Mouse (Mus musculus) neutrophil, adult 83 days (primary cell): Measurements from ENCODE around the gene Mapk8ip3. TPM values are rescaled to one million over a fixed set of nuclear protein-coding genes. Genes with fewer than 3 reads are reported as not detected.

Experiments used
- total RNA-seq, 2 experiments: library from RNA; stranded (reverse); gene quantifications; one replicate each; pipeline ENCODE4 v1.2.4; 2023

Gene Mapk8ip3
- 10 to 100 TPM; 61.9 to 68.8 TPM for total RNA-seq

DNA sequence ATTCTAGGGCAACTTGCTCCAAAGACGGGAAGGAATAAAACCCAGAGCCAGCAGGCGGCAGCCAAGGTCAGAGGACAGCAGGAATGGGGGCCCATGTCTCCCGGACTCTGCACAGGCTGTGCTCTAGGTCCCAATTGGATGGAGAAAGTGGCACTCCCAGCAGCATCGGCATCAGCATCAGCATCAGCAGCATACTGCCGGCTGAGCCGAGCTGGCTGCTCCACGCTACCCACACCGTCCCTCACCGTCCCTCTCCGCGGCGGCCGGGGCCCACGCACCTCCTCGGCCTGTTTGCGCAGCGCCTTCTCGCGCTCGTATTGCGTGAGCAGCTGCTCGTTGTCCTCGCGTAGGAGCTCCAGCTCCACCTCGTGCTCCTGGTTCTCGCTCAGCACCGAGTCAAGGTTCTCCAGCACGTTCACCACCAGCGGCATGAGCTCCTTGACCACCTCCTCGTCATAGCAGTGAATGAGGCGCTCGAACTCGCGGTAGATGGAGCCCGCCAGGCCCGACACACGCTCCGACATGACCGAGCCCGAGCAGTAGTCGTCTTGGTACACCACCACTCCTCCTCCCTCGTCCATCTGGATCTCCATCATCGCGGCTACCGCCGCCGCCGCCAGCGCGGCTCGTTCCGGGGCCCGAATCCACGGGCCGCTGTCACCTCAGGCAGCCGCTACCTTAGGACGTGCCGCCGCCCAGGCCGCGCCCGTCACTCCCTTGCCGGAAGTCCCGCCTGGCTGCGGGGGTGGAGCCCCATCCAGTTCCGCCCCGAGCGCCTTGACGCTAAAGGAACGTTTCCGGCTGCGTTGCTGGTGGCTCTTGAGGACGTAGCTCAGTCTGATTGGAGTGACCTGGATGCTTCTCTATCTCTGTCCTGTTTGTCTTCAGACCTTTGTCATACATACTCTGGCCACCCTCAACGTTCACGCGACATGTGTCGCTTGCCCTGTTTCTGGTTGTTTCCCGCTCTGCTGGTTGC is at the start of gene Mapk8ip3:
Gene Mapk8ip3, minus strand, starts transcription at position 719 of the 979 bp plus-strand sequence.

DNA sequence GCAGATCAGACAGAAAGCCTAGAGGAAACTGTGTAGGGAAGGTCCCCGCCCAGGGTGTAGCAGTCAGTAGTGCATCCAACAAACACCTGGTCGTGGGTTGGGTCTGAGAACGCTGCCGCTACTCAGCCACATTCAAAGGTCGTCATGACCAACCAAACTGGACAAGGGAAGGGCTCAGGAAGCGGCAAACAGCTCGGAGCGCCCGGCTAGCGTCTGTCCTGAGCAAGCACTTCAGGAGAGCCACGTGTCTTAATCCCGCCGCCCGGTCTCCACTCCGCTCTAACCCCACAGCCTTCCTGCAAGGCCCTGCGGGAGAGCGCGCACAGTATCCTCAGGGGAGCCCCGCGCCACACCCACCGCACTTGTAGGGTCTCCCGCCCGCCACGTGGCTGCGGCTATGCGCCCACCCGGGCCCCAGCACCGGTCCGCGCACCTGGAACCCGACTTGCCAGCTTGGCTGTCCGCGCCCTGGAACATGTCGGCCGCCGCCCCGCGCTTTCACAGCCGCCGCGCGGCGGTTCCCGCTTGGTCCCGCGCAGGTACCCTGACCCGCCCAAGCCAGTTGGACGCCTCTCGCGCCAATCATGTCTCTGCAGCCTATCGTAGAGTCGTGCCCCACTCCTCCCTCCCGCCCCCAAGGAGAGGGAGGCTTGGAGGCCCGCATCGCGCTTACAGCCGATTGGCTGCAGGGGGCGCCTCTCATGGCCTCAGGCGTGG is 23.5 kb upstream of the Mapk8ip3 start, which contains the start of gene Jpt2:
Gene Jpt2, minus strand, starts transcription at position 555 of the 717 bp plus-strand sequence.

DNA sequence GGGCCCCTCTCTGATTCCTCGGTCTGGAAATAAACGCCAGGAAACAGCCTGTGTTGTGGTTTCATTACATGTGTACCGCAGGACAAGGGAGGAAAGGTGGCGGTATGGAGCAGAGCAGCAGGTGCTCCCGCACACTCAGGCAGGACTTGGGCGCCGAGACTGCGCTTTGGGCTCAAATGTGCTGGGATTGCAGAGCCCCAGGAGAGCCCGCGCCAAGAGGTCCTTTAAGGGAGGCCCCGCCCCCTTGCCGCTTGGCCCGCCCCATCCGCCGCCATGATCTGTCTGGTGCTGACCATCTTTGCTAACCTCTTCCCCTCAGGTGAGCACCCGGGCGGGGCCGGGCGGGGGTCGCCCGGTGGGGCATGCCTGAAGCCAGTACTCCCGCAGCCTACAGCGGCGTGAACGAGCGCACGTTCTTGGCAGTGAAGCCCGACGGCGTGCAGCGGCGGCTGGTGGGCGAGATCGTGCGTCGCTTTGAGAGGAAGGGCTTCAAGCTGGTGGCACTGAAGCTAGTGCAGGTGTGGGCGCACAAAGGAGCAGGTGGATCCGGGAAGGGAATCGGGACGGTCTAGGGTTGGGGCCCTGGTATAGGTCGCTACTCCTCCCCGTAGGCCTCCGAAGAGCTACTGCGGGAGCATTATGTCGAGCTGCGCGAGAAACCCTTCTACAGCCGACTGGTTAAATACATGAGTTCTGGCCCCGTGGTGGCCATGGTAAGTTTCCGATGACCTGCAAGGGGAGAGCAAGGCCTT is 40.4 kb downstream of the Mapk8ip3 start, which contains the start of gene Nme3:
Gene Nme3, plus strand, starts transcription at position 260 of the 752 bp plus-strand sequence.

DNA sequence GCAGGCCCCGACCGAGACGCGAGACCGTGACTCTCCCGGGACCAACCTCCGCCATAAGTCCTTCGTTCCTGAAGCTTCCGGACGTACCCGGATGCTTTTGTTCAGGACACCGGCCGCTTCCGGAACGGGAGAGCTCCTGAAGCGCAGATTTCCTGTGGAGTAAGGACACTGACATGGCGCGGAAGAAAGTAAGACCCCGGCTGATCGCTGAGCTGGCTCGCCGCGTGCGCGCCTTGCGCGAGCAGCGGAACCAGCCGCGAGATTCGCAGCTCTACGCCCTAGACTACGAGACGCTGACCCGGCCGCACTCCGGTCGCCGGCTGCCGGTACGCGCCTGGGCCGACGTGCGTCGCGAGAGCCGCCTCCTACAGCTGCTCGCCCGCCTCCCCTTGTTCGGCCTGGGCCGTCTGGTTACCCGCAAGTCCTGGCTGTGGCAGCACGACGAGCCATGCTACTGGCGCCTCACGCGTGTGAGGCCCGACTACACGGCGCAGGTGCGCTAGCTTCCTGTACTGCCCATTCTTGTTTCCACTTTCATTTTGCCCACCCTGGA is 41.7 kb downstream of the Mapk8ip3 start, which contains the start of the genes Eme2 and Mrps34:
Gene Eme2, minus strand, starts transcription at position 93 of the 553 bp plus-strand sequence.
Gene Mrps34, plus strand, starts transcription at position 122 of the 553 bp plus-strand sequence.

DNA sequence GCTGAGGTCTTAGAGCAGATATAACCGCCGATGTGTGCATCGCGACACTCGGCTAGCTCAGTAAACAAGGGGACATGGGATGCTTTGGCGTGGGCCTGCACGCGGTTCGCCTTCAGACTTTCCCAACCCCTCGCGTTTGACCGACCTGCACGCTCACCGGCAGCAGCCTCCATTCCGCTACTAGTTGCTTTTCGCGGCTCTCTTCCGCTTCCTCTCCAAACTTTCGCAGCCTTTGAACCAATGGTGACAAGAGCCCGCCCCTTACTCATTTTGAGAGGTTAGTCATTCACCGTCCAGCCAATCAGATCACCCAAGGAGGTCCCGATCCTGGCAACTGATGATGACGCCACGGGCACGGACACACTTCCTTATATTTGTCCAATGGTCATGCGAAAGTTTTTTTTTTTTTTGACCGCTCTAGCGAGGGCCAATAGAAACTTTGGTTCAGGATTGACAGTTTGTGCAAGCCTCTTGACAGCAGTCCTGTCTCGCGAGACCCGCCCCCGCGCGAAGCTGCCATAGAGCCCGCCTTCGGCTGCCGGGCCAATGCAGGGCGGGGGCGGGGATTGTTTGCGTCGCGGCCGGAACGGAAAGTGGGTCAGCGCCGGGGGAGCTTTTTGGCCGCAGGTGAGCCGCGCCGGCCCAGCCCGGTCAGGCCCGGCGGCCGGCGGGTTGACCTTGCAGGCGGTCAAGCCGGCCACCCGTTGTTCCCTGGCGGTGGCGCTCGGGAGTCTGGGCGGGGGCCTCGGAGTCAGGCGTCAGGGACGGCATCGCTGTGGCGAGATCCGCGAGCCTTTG is 50.4 kb downstream of the Mapk8ip3 start, which contains the start of the genes Nubp2 and Spsb3:
Gene Nubp2, minus strand, starts transcription at position 216 of the 798 bp plus-strand sequence.
Gene Spsb3, plus strand, starts transcription at position 510 of the 798 bp plus-strand sequence.

DNA sequence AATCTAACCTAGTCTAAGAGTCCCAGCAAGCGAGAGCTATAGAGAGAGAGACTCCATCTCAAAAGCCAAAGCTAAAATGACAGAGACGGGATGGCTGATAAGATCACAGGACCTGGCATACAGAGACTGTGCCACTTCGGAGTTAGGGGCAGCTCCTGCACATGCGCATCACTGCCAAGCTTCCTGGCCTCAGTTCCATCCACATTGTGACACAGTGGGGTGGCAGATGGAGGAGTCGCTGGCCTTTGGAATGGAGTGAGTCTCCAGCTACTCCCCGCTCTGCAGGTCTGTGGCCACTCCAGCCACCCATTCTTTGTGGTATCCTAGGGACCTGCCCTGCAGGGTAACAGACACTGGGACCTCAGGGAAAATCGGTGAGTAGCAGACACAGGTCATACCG is 71.0 kb downstream of the Mapk8ip3 start, which contains the start of gene Igfals:
Gene Igfals, plus strand, starts transcription at position 222 of the 400 bp plus-strand sequence.

DNA sequence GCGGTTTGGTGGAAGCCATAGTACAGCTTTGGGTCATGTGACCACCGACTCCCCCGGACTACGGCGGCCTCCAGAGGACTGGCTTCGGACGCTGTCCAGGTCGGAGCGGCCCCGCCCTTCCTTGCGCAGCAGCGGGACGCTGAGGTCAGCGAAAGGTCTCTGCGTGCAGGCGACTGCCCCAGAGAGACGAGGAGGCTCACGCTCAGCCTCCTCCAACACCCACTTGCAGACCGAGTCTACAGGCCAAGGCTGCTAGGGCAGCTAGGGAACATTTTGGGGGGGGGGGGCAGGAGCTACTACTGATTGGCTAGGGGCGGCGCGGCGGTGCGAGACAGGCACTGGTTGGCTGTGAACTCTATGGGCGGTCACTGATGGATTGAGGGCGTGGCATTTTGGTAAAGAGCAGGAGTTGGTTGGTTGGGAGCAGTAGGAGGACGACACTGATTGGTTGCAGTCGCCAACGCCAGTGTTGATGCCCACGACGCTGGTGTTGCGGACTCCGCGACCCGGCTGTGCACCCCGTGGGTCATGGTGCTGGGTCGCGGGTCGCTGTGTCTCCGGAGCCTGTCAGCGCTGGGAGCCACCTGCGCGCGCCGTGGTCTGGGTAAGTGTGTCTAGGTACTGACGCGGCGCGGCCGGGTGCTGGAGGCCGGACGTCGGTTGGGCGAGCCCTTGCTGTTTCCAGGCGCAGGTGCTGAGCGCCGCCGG is 86.6 kb downstream of the Mapk8ip3 start, which contains the start of gene Fahd1:
Gene Fahd1, minus strand, starts transcription at position 300 of the 708 bp plus-strand sequence.

Other genes starting within 250 kb of the Mapk8ip3 start
- under 1 TPM in 1 of 2 experiments, not detected in 1; 0.20 TPM for gene Syngr3, start 247.0 kb downstream of the Mapk8ip3 start, total RNA-seq
- 1 to 10 TPM; 7.9 to 9.0 TPM for gene Gfer, start 240.8 kb downstream of the Mapk8ip3 start, total RNA-seq
- gene Noxo1, start 240.7 kb downstream of the Mapk8ip3 start, total RNA-seq = 1 to 10 TPM; 1.8 to 2.2 TPM
- 10 to 100 TPM; 12.1 to 16.7 TPM for gene Tbl3, start 229.3 kb downstream of the Mapk8ip3 start, total RNA-seq
- not detected for gene Rnf151, start 218.9 kb downstream of the Mapk8ip3 start, total RNA-seq
- gene Rps2, start 218.9 kb downstream of the Mapk8ip3 start, total RNA-seq = 100 to 1,000 TPM; 644 to 709 TPM
- gene Ndufb10, start 212.5 kb downstream of the Mapk8ip3 start, total RNA-seq = 10 to 100 TPM; 71.6 to 74.1 TPM
- gene Rpl3l, start 209.2 kb downstream of the Mapk8ip3 start, total RNA-seq = 1 to 10 TPM; 1.0 to 1.2 TPM
- gene Msrb1, start 200.3 kb downstream of the Mapk8ip3 start, total RNA-seq = 1,000 to 10,000 TPM; 1,053 to 1,152 TPM
- under 1 TPM in 1 of 2 experiments, not detected in 1; 0.66 TPM for gene Hs3st6, start 184.0 kb downstream of the Mapk8ip3 start, total RNA-seq
- not detected for gene Meiob, start 132.7 kb downstream of the Mapk8ip3 start, total RNA-seq
- 10 to 100 TPM; 49.6 to 49.7 TPM for gene Hagh, start 96.8 kb downstream of the Mapk8ip3 start, total RNA-seq
- 1 to 10 TPM; 5.1 to 6.5 TPM for gene Fahd1, start 86.6 kb downstream of the Mapk8ip3 start, total RNA-seq
- under 1 TPM; 0.15 to 0.42 TPM for gene Igfals, start 71.0 kb downstream of the Mapk8ip3 start, total RNA-seq
- gene Nubp2, start 50.6 kb downstream of the Mapk8ip3 start, total RNA-seq = 10 to 100 TPM; 36.0 to 39.5 TPM
- gene Spsb3, start 50.3 kb downstream of the Mapk8ip3 start, total RNA-seq = 10 to 100 TPM; 20.6 to 24.6 TPM
- gene Eme2, start 41.9 kb downstream of the Mapk8ip3 start, total RNA-seq = 10 to 100 TPM; 11.7 to 16.5 TPM
- gene Mrps34, start 41.9 kb downstream of the Mapk8ip3 start, total RNA-seq = 10 to 100 TPM; 14.6 to 18.9 TPM
- gene Nme3, start 40.5 kb downstream of the Mapk8ip3 start, total RNA-seq = 10 to 100 TPM; 15.6 to 23.0 TPM
- gene Jpt2, start 23.7 kb upstream of the Mapk8ip3 start, total RNA-seq = 10 to 100 TPM; 36.4 to 38.8 TPM
- 10 to 100 TPM; 29.6 to 30.1 TPM for gene Cramp1l, start 78.8 kb upstream of the Mapk8ip3 start, total RNA-seq
- 10 to 100 TPM; 13.2 to 21.9 TPM for gene Ift140, start 79.1 kb upstream of the Mapk8ip3 start, total RNA-seq
- not detected for gene Tmem204, start 146.6 kb upstream of the Mapk8ip3 start, total RNA-seq
- gene Telo2, start 179.0 kb upstream of the Mapk8ip3 start, total RNA-seq = 10 to 100 TPM; 10.4 to 11.8 TPM
- not detected for gene Ptx4, start 183.8 kb upstream of the Mapk8ip3 start, total RNA-seq
- gene Clcn7, start 196.4 kb upstream of the Mapk8ip3 start, total RNA-seq = 10 to 100 TPM; 27.5 to 31.4 TPM
- under 1 TPM in 1 of 2 experiments, not detected in 1; 0.22 TPM for gene Ccdc154, start 225.5 kb upstream of the Mapk8ip3 start, total RNA-seq
- gene Gm38655, start 238.5 kb upstream of the Mapk8ip3 start, total RNA-seq = not detected
- gene BC003965, start 247.6 kb upstream of the Mapk8ip3 start, total RNA-seq = 1 to 10 TPM; 5.6 to 6.3 TPM